Mouse (Mus musculus) brain, embryonic 14.5 days (tissue): Measurements from ENCODE around the gene Trappc11. TPM values are rescaled to one million over a fixed set of nuclear protein-coding genes. Genes with fewer than 3 reads are reported as not detected.

Experiments
- DNase-seq: peaks from one replicate; pipeline ENCODE4 v3.0.0-alpha.2; 2011; ENCODE audit warnings: low read depth
- CTCF ChIP-seq: fragments of 200-500 bp; IDR thresholded peaks from 2 replicates; pipeline ENCODE4 v1.5.1; 2012; ENCODE audit warnings: inconsistent platforms, mild to moderate bottlenecking, moderate library complexity, borderline replicate concordance; ENCODE audit not compliant: insufficient read depth, insufficient read length; ENCODE audit errors: extremely low read depth
- POLR2A ChIP-seq: fragments of 200-500 bp; IDR thresholded peaks from 2 replicates; pipeline ENCODE4 v1.6.1; 2012; ENCODE audit warnings: mild to moderate bottlenecking, inconsistent platforms, borderline replicate concordance; ENCODE audit not compliant: poor library complexity, insufficient read depth, insufficient read length, severe bottlenecking; ENCODE audit errors: extremely low read depth
- polyA plus RNA-seq: library from polyadenylated mRNA; depleted of rRNA; stranded (reverse); fragments of >200 nt; gene quantifications from 2 replicates; pipeline ENCODE4 v1.2.3, GENCODE M21; 2012

The Trappc11 gene
- polyA plus RNA-seq, 1 experiment: 42.5 TPM

DNA sequence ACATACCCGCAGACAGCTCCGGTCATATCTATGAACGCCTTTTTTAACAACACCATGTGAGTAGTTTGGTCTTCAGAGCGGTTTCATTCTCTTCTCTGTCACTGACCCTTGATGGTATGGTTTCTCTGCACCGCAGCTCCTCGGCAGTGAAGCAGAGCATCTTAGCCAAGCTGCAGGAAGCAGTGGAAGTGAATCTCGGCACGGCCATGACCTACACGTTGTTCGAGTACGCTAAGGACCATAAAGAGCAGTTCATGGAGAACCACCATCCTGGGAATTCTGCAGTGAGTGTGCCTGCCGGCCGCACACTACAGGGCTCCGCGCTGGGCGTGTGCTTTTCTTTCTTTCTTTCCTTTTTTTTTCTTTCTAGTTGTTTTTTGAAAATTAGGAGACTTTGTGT lies 9.5 kb upstream of the Trappc11 start:
- TF ChIP-seq CTCF (no peak), POLR2A (no peak)
- DNase-seq: no peak

DNA sequence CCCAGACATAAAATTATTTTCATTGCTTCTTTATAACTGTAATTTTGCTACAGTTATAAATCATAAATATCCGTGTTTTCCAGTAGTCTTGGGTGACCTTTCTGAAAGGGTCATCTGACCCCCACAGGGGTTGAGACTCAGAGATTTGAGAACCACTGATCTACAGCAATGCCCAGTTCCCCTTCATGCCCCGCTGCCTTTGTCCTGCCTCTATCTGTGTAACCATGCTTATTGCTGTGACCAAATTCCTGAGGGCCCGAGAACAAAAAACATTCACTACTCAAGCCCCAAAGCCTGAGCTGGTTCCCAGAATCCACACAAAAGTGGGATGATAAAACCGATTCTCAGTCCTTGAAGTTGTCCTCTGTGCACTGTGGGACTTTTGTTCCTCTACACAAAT lies 5.1 kb upstream of the Trappc11 start:
- no peak for DNase-seq
- TF ChIP-seq POLR2A (no peak), CTCF (no peak)

DNA sequence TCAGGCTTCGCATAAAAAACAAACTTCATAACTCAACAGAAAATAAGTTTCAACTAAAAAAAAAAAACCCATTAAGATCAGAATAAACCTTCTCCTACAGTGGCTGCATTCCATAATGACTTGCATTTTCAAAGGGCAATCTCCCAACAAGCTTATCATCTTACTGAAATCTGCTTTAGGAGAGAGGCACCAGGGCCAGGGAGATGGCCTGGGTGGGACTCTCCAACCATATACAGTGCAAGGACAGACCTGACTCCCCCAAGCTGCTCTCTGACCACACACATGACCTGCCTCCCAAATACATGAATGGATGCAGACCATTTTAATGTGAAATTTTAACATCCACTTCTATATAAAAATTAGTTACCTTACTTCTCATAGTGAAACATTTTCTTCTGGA lies 5.2 kb downstream of the Trappc11 start:
- no peak for TF ChIP-seq CTCF
- TF ChIP-seq POLR2A: no peak
- DNase-seq: no peak

DNA sequence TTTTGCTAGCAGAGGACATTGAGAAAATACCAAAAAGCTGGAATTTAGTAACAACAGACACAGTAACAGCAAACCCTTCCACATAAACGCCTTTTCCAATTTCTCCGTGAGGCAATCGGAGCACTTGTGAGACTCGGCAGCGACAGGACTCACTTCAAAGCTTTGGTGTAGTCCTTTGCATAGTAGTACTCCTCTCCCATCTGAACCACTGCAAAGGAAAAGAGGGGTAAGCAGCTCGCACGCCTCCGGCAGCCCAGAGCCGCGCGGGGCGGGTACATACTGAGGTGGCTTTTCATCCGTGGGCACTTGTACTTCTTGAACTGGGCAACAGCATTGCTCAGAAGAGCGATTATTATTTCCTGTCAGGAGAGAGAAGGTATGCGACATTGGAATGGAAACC lies 19.7 kb downstream of the Trappc11 start:
- TF ChIP-seq CTCF (no peak), POLR2A (no peak)
- no peak for DNase-seq

DNA sequence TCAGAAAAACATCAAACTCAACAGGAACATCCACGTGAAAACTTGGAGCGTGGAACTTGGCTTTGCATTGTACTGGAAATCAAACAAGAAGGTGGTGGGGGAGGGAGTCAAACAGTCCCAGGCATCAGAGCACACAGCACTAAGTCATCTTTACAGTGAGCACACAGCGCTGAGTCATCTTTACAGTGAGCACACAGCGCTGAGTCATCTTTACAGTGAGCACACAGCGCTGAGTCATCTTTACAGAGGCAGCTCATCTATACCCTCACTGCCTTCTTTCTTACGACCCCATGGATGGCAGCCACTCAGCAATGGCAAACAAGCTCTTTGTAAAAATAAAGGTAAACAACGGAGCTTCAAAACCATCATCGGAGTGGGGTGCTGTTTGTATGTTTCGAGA lies 22.3 kb downstream of the Trappc11 start:
- no peak for DNase-seq
- no peak for TF ChIP-seq POLR2A
- no peak for TF ChIP-seq CTCF

DNA sequence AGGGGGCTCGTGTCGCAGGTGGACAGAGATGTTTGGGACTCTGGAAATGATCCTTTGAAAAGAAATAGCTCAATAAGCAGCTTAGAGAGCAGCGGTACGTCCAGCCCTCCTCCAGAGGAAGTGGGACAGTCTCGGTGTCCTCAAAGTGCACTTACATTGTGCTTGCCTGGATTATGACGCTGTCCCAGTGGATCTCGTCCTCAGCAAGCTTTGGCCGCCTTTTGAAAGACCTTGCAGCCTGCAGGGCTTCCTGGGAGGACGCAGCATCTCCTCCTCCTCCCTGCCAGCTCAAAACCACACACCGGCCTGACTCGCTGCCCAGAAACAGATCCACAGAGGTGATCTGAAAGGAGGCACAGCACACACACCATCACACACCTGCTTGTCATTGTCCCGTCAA lies 27.8 kb downstream of the Trappc11 start:
- DNase-seq: no peak
- no peak for TF ChIP-seq CTCF
- no peak for TF ChIP-seq POLR2A

DNA sequence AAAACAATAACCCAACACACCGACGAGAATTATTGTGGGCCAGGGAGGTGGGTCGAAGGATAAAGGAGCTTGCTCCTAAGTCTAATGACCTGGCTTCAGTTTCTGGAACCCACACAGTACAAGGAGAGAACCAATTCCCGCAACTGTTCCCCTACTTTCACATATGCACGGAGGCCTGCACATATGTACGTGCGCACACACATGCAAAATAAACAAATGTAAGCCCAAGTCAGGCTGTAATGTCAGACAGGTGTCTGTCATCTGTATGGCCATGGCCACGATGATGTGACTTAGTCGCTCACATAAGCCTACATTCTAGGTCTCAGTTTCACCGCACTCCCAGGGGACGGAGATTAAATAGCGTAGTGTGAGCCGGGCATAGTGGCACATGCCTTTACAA lies 30.7 kb downstream of the Trappc11 start:
- no peak for DNase-seq
- TF ChIP-seq CTCF (no peak), POLR2A (no peak)

DNA sequence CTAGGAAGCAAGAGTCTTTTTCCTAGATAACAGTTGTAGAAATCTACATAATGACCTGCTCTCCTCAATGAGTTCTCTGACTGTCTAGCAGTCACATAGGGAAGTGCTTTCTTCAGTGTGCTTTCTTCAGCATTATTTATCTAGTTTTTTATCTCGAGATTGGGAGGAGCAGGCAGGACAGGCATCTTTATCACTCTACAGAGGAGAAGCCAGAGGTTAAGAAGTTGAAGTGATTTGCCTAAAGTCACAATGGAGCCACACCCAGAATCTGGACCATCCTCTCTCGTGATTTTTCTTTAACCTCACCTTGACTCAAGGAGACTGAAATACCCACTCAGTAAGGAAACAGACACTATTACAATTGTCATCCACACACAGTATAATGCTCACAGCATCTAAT lies 31.3 kb downstream of the Trappc11 start:
- TF ChIP-seq POLR2A (no peak), CTCF (no peak)
- DNase-seq: no peak

DNA sequence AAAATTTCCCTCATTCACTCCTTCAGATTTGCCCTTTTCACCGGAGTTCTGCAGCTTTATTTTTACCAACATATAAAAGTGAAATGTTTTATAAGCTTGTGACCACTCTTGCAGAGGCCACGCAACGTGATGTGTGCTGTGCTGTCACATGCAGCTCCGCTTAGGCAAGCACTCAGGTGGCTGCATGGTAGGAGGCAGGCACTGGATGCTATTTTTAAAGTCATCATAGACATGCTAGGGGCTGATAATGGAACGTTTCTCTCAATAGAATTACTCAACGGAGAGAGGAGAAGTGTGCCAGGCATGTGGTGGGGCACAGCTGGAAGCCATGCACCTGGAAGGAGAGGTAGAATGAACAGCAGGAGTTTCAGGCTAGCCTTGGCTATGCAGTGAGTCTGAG lies 37.8 kb downstream of the Trappc11 start:
- DNase-seq: no peak
- TF ChIP-seq CTCF (no peak), POLR2A (no peak)

DNA sequence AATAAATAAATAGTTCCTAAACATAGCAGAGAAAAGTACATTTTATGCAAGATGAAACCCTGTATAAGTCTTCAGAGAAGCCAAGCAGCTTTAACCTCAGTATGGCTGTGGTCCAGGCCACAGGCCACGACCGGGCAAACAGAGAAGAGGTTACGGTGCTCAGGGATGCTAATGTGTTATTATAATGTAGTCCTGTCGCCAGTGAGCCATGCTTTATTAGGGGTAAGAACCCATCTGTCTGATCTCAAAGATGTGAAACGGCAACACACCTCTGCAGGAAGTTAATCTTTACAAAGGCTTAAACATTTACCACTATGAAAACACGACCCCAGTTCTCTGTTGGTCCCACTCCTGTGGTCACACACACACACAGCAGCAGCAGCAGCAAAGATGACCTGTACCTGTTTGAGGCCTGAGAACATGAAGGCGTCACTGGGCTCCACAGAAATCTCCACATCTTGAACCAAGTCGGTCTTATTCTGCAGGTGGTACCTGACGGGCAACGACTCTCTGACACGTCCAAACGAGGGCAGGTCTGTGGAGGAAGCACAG lies 38.6 kb downstream of the Trappc11 start:
- TF ChIP-seq POLR2A (no peak), CTCF (no peak)
- DNase-seq: no peak

DNA sequence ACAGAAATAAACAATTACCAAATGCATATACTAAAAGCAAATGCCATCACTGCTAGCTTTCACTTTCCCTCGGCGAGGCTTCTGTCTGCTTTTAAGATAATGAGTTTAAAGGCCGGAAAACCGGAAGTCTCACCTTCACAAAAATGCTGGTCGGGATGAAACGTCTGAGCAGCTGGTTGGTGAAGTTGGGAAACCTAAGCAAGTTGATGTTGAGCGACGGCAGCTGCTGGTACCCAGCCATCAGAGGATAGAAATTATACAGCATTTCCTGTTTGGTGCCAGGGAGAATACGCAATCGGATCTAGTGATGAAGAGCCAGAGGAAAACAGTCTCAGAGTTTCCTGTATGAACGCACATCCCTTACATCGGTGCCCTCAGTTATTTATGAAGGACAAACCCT lies 40.2 kb downstream of the Trappc11 start:
- DNase-seq: no peak
- no peak for TF ChIP-seq CTCF
- no peak for TF ChIP-seq POLR2A

DNA sequence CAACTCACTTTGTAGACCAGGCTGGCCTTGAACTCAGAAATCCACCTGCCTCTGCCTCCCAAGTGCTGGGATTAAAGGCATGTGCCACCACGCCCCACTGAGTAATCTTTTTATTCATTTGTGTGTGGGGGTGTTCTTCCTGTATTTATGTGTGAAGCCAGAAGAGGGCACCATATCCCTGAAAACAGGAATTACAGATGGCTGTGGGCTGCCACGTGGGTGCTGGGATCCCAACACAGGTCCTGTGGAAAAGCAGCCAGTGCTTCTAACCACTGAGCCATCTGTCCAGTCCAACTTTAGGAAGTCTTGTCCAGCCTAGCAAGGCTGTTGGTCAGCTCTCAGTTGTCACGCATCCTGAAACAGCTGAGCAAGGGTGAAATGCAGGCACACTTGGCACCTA lies 46.0 kb downstream of the Trappc11 start:
- no peak for DNase-seq
- TF ChIP-seq CTCF: no peak
- no peak for TF ChIP-seq POLR2A
